Mouse (Mus musculus) naive thymus-derived CD4-positive, alpha-beta T cell, adult 2 months (primary cell): ENCODE results near the gene Slc25a51.
"Not testable (repeated sequence)": the region's sequence is repeated elsewhere in the genome, so short reads cannot be mapped to it uniquely, and the experiment has no call there.

ENCODE experiments used
- DNase-seq: peaks from one replicate; pipeline ENCODE4 v3.0.0-alpha.2; 2011; ENCODE audit warnings: low read depth

The Slc25a51 gene

DNA sequence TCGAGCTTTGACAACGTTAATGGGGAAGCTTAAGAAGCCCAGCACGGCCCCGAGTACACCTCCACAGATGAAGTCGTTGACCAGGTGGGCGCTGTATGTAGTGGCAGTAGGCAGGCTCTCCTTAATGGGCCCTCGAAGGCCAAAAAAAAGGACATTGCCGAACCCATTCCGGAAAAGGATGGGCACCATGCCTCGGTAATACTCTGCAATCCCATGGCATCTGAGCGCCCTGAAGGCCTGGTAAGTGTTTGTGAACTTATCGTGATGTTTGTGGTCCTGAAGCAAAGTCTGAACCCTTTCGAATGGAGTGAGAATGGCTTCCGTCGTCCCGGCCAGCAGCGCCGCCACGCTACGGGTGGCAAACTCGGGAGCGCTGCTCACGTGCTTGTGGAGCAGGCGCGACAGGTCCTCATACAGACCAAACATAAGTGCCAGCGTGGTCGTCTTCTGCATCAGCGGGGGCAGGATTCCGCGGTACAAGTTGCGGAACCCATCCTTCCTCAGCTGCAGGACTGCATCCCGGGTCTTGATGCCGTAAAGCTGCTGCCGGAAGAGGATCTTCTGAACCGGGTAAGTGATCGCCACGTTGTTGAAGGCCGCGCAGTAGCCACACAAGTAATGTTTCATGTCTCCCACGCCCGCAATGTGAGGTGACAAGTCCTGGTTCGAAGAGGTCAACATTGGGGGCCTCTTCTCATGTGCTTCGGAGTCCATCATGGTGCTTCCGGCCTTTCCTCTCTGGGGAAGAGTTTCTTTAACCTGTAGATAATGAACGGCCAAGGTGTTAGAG lies 8.9 kb downstream of the Slc25a51 start:
- DNase-seq: no peak

GRCm38 (mm10) chr4:45398315-45398714 lies 10.3 kb downstream of the Slc25a51 start:
- not testable (repeated sequence) for DNase-seq

DNA sequence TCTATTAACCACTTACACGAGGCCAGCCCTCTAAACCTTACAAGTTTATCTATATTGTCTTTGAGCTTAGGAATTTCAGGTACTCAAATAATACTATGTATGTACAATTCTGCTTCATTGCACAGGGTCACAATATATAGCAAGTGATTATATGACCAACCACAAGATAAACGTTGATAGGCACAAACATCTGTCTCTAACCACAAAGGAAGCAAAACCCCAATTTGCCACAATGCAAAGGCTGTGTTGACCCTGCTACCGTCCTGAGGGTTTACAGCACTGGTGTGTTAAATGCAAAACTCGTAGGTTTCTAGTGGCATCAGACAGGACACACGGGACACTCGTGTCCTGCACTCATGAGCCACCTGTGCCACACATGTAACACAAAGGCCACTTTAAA lies 12.4 kb downstream of the Slc25a51 start:
- DNase-seq: not testable (repeated sequence)

DNA sequence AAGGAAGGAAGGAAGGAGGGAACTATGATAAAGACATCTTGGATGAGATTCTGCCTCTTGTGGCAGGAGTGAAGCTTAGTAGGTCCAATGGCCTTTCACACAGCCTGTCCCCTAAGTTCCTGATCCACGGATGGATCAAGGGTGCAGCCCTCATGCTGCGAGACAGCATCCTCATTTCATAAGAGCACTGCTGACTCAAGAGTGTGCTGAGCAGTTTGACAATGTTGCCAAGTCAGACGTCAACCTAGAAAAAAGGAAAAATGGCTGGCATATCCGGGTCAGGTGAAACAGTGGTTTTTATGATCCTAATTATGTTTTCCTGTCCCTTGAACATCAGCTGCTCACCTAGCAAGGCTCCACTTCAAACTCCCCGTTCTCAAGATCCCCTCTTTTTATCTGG lies 14.9 kb downstream of the Slc25a51 start:
- DNase-seq: no peak

GRCm38 (mm10) chr4:45392994-45393393 lies 15.6 kb downstream of the Slc25a51 start:
- DNase-seq: no peak

DNA sequence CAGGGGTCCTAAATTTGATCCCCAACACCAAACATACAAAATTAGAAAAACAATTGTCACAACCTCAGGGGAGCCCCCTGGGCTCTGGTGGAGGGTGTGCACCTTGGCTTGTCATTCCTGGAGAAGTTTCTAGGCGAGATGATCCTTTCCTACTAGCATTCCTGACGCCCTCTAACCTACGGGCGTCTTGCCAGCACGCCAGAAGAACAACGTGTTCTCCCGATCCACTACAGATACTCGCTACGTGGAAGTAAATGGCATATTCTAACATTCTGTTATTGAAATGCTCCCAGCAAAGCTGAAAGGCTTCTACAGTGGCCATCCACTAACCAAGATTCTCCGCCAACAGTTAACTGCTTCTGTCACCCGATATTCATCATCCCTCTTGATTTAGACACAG lies 16.0 kb downstream of the Slc25a51 start:
- no peak for DNase-seq

DNA sequence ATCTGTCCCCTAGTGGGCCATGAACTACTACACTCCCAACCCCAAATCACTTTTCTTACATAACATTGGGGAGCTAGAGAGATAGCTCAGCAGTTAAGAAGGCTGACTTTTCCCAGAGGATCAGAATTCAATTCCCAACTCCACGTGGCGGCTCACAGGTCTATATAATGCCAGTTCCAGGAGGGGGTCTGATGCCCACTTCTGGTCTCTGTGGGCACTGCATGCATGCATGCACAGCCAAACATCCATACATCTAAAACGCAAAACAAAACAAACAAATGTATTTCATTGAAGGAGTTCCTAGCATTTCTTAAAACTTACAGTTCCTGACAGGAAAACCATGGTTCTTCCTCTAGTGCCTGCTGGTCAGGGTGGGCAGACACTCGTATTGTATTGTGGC lies 16.5 kb downstream of the Slc25a51 start:
- no peak for DNase-seq

- not testable (repeated sequence) for DNase-seq
These were observed 21.3 kb downstream of the Slc25a51 start for GRCm38 (mm10) chr4:45387296-45387695.

DNA sequence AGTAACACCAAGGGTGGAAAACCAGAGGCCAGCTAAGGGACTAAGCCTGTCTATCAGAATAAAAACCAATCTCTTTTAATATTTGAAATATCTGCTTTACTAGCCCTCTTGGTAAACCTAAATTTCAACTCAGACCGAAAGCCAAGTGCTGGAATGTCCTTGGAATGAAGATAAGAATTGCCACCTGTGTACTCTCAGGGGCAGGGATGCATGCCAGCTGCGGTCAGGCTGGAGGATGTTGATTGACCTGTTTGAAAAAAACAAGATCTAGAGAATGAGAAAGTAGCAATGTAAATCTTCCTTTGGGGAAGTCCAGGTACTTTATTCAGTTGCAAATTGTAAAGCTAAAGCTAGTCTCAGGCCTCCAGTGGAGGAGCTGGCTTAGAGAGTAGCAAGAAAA lies 26.4 kb downstream of the Slc25a51 start:
- not testable (repeated sequence) for DNase-seq

DNA sequence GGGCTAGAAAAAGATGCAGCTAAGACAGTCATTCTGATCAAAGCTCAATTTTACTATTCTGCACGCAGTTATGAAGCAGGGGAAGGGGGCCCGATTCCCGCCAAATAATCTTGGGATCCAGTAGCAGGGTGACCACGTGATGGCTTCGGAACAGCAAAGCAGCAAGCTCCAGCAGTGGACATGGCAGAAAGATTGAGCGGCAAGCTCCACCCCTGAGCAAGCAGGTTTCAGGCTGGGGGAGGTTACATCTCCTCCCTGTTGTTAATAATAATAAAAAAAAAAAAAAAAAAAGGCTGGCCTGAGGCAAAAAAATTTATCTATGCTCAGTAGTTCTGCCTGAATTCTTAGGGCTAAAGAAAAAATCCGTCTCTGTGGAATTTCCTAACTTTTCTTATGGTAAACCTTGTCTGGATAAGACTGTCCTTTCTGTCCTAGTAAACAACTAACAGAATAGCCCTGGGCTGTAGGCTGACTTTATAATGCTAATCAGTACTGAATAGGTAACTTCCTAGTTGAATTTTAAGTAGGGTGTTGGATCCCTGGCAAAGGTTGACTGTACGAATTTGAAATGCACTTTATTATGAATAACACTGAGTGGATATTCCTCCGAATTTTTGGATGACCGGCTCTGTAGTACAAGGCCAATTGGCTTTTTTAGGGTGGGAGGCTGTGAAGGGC lies 27.5 kb downstream of the Slc25a51 start:
- DNase-seq: not testable (repeated sequence)

GRCm38 (mm10) chr4:45376573-45376972 lies 32.0 kb downstream of the Slc25a51 start:
- no peak for DNase-seq

- no peak for DNase-seq
These were observed 33.7 kb downstream of the Slc25a51 start for GRCm38 (mm10) chr4:45374879-45375278.

GRCm38 (mm10) chr4:45371261-45371660 lies 37.3 kb downstream of the Slc25a51 start:
- no peak for DNase-seq

DNA sequence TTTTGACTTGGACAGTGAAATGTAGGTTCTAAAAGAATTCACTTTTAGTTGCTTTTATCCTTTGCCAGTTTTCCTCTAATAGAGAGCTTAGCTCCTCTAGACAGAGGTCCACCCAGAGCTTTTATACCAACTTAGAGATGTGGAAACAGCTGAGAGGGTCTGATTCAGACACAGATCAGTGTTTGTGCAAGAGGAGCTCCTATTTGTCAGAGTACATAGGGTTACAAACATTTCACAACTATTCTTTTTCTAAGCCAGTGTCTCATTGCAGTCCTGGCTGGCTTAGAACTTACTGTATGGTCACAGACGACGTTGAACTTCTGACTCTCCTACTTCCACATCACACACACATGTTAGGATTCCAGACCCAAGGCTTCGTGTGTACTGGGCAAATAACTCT lies 51.9 kb downstream of the Slc25a51 start:
- DNase-seq: no peak
